Mouse (Mus musculus) yolk sac, embryonic 10.5 days (tissue): ENCODE data around the gene Smim26.

ENCODE experiments used
- DNase-seq: peaks from one replicate; pipeline ENCODE4 v3.0.0-alpha.2; 2017; ENCODE audit warnings: low spot score

Smim26 gene

DNA sequence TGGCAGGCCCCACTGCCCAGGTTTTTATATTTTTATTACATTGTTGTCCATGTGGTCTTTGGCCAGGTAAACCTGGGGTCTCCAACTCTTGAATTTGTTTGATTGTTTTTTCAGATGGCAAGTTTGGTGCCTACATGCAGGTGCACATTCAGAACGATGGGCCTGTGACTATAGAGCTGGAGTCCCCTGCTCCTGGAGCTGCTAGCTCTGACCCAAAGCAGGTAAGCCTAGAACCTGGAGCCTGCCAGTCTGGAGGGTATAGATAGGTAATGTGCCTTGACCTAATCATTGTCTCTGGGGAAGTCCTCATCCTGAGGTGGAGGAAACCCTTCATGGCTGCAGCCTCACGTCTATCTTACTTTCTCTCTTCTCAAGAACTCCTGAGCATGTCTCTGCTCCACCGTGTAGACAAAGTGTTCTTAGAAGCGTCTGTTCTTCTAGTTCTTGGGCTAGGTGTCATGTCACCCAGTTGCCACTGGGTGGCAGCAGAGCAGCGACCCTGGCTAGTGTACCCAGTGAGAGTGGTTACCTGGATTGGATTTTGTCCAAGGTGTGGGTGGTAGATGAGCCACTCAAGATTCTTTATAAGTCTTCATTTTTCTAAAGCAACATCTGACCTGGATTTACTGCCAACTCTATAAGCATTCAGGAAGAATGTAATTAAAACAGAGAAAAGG is 41.9 kb downstream of the Smim26 start:
- DNase-seq, result peak; percentile 29

DNA sequence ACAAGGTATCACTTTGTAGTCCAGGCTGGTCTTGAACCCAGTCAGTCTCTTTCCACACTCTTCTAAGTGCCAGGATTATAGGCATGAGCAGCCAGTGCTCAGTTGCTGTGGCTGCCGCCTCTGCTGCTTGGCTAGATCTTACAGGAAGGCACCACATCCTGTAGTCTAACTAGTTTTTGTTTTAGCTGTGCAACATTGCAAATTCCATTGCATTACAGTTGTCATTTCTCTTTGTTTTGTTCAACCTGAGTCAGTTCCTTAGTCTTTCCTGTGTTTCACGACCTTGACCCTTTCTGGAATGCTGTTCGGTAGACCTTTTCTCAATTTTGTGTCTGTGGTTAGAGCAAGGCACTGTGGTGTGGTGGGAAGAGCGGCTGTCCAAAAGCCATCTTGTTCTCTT is 43.4 kb downstream of the Smim26 start:
- no peak for DNase-seq

DNA sequence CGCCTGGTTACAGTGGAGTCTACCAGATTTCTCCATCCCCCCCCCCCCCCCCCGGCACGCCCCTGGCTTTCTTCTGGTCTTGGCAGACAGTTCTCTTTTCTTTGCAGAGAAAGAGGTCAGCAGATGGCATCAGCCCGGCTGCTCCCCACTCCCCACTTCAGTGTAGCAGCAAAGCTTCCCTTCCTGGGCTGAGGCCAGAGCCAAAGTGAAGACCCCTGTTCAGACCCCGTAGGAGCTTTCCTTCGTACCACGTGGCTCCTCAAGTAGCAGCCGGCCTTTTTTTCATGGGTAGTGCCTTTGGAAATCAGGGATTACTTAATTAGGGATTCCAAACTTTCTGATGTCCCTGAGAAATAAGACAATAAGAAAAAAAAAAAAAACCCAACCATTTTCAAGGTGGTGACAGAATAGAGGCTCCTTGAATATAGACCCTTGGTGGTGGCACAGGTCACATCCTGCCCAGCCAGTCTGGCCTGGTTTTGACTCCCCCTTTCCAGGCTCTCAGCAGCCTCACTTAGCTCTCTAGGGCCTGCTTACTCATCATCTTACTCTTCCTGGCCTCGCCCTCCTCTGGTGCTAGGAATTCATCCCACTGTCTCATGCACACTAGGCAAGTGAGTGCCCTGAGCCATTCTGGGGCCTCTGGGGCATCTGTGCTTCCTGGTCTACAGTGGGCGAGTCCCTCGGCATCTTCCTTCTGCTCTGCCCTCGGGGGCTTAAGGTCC is 44.0 kb downstream of the Smim26 start:
- no peak for DNase-seq

DNA sequence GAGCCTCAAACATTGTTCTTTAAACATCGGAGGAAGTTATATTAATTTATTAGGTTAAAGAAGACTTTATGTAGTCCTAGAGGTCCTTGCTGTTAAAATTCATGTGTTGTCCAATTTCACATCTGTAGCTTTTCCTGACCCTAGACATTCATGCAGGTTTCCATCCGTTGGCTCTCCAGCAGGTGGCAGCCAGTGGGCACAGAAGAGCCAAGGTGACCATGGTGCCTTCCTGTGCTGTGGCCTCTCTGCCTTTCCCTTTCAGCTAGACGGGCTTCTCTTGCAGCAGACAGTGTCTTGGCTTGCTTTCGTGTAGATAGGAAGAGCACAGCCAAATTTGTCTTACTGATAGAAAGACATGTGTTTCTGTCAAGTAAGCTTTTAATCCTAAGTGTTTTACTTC is 44.9 kb downstream of the Smim26 start:
- no peak for DNase-seq

DNA sequence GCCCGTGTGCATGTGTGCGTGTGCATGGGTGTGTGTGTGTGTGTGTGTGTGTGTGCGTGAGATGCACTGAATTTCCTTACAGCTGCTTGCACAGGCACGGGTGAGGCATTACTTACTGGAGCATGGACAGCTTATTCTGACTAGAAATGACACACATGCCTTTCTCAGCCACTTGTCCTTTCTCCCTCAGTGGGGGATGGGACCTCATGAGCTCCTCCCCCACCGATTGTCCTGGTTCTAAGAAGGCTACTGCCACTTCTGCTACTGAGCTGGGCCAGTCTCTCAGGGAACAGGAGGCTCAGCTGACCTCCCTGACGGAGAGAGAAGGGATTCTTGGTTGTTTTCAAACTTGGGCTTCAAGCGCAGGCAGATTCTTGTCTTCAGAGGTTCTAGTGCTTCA is 46.2 kb downstream of the Smim26 start:
- no peak for DNase-seq

DNA sequence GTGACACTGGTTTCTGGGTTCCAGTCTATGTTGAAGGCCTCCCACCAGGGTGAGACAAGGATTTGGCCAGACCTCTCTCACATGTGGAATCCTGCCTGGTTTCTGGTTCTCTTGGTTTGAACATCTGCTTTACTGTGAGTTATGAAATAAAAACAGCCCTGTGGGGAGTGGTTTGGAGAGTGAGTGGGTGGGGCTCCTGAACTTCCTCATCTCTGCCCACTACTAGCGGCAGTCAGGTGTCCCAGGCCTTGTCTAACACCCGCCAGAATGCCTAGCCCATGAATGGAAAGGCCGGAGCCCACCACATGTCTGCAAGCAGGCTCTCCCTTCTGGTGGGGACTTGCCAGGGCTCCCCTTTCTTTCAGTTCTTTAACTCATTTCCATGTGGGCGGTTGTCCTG is 48.1 kb downstream of the Smim26 start:
- DNase-seq, result no peak
